Mouse (Mus musculus) adrenal gland (tissue): ENCODE data around the gene Ankrd55.
"Not testable (repeated sequence)": the region's sequence is repeated elsewhere in the genome, so short reads cannot be mapped to it uniquely, and the experiment has no call there.

ENCODE experiments used
- intact Hi-C: fragments of 180-260 bp; cut with DNase I; formaldehyde crosslinking; loops from one replicate; pipeline ENCODE4 v1.15.1; 2025

Ankrd55 gene

GRCm38 (mm10) chr13:112409851-112410250, 121.6 kb downstream of the Ankrd55 start:
- intact Hi-C loops: no loop called here

- intact Hi-C loops: no loop called here
Measured at GRCm38 (mm10) chr13:112410461-112410860, 122.2 kb downstream of the Ankrd55 start.

GRCm38 (mm10) chr13:112411216-112411822, 123.1 kb downstream of the Ankrd55 start:
- intact Hi-C loops: no loop called here

- intact Hi-C loops: no loop called here
Measured at GRCm38 (mm10) chr13:112412251-112412650, 124.0 kb downstream of the Ankrd55 start.

- intact Hi-C loops: no loop called here
Measured at GRCm38 (mm10) chr13:112412824-112413223, 124.6 kb downstream of the Ankrd55 start.

- intact Hi-C loops: no loop called here
Measured at GRCm38 (mm10) chr13:112413611-112414010, 125.4 kb downstream of the Ankrd55 start.

GRCm38 (mm10) chr13:112415896-112416295, 127.6 kb downstream of the Ankrd55 start:
- intact Hi-C loops: no loop called here

- intact Hi-C loops: no loop called here
Measured at GRCm38 (mm10) chr13:112416410-112417162, 128.3 kb downstream of the Ankrd55 start.

- intact Hi-C loops: no loop called here
Measured at GRCm38 (mm10) chr13:112417163-112417523, 128.9 kb downstream of the Ankrd55 start.

- intact Hi-C loops: no loop called here
Measured at GRCm38 (mm10) chr13:112417861-112418423, 129.7 kb downstream of the Ankrd55 start.

- intact Hi-C loops: no loop called here
Measured at GRCm38 (mm10) chr13:112418595-112418994, 130.3 kb downstream of the Ankrd55 start.

- intact Hi-C loops: no loop called here
Measured at GRCm38 (mm10) chr13:112424212-112424611, 136.0 kb downstream of the Ankrd55 start.

GRCm38 (mm10) chr13:112424635-112425034, 136.4 kb downstream of the Ankrd55 start:
- intact Hi-C loops: no loop called here

- intact Hi-C loops: no loop called here
Measured at GRCm38 (mm10) chr13:112425181-112425654, 137.0 kb downstream of the Ankrd55 start.

GRCm38 (mm10) chr13:112426265-112427135, 138.2 kb downstream of the Ankrd55 start:
- intact Hi-C loops: no loop called here

GRCm38 (mm10) chr13:112427136-112427470, 138.9 kb downstream of the Ankrd55 start:
- intact Hi-C loops: not testable (repeated sequence)

- intact Hi-C loops: no loop called here
Measured at GRCm38 (mm10) chr13:112427521-112427920, 139.3 kb downstream of the Ankrd55 start.

- intact Hi-C loops: no loop called here
Measured at GRCm38 (mm10) chr13:112433271-112433670, 145.0 kb downstream of the Ankrd55 start.
